Mouse (Mus musculus) lung, adult 2 months (tissue): Measurements from ENCODE around the gene Plxnd1.

Experiments
- CTCF ChIP-seq: fragments of 200-500 bp; IDR thresholded peaks from 2 replicates; pipeline ENCODE4 v1.5.1; 2011; ENCODE audit warnings: mild to moderate bottlenecking, low read length, control low read depth; ENCODE audit not compliant: insufficient read depth
- POLR2A ChIP-seq: fragments of 200-500 bp; IDR thresholded peaks from 2 replicates; pipeline ENCODE4 v1.6.1; 2011; ENCODE audit warnings: low read depth, mild to moderate bottlenecking, control low read depth, low read length, borderline replicate concordance; ENCODE audit errors: extremely low read depth

GRCm38 (mm10) chr6:115968700-115969099, 26.1 kb downstream of the Plxnd1 start:
- TF ChIP-seq CTCF (no peak), POLR2A (no peak)
